Mouse (Mus musculus): ENCODE data around the gene Kcnn3. TPM values are rescaled to one million over a fixed set of nuclear protein-coding genes. Genes with fewer than 3 reads are reported as not detected.

The Kcnn3 gene
- polyA plus RNA-seq, 1 experiment, result 0.02 TPM

- Histone ChIP-seq H3K9me3 (ENCODE audit: control insufficient read depth, low read length) (no peaks in the 10 kb centered on the region), H3K4me1 (ENCODE audit: control insufficient read depth) (peaks cover 44% of the 10 kb centered on the region), H3K36me3 (ENCODE audit: control insufficient read depth) (no peaks in the 10 kb centered on the region), H3K4me3 (replicated peaks) (no peak overlapping the region), H3K27me3 (ENCODE audit: control insufficient read depth) (no peaks in the 10 kb centered on the region)
- no peak for TF ChIP-seq GATA1 (IDR thresholded peaks at IDR 0.05; ENCODE audit: low read length)
Measured at GRCm38 (mm10) chr3:89570362-89570761, 50.4 kb downstream of the Kcnn3 start.

- Histone ChIP-seq H3K27me3 (ENCODE audit: control insufficient read depth) (no peaks in the 10 kb centered on the region; the same call in 1 of the 2 replicates), H3K4me3 (replicated peaks) (no peak overlapping the region), H3K36me3 (ENCODE audit: control insufficient read depth) (no peaks in the 10 kb centered on the region), H3K4me1 (ENCODE audit: control insufficient read depth) (peaks cover 48% of the 10 kb centered on the region), H3K9me3 (ENCODE audit: control insufficient read depth, low read length) (no peaks in the 10 kb centered on the region)
- TF ChIP-seq TAL1 (IDR thresholded peaks at IDR 0.05; ENCODE audit: low read length) (no peak), GATA1 (IDR thresholded peaks at IDR 0.05; ENCODE audit: low read length) (no peak)
Measured at GRCm38 (mm10) chr3:89574260-89574659, 54.3 kb downstream of the Kcnn3 start.

- Histone ChIP-seq H3K4me3 (replicated peaks) (no peak overlapping the region), H3K36me3 (ENCODE audit: control insufficient read depth) (no peaks in the 10 kb centered on the region), H3K4me1 (ENCODE audit: control insufficient read depth) (peaks cover 28% of the 10 kb centered on the region), H3K27me3 (ENCODE audit: control insufficient read depth) (no peaks in the 10 kb centered on the region; the same call in 1 of the 2 replicates), H3K9me3 (ENCODE audit: control insufficient read depth, low read length) (no peaks in the 10 kb centered on the region)
- TF ChIP-seq GATA1 (IDR thresholded peaks at IDR 0.05; ENCODE audit: low read length), result no peak
- no peak for TF ChIP-seq TAL1 (IDR thresholded peaks at IDR 0.05; ENCODE audit: low read length)
Measured at GRCm38 (mm10) chr3:89576381-89576780, 56.4 kb downstream of the Kcnn3 start.

- no peaks in the 10 kb centered on the region; the same call in 1 of the 2 replicates for H3K27me3 ChIP-seq (ENCODE audit: control insufficient read depth)
- H3K4me3 ChIP-seq (replicated peaks), result no peak overlapping the region
- H3K4me1 ChIP-seq (ENCODE audit: control insufficient read depth), result peaks cover 27% of the 10 kb centered on the region
- H3K9me3 ChIP-seq (ENCODE audit: control insufficient read depth, low read length), result no peaks in the 10 kb centered on the region
- no peak for TF ChIP-seq GATA1 (IDR thresholded peaks at IDR 0.05; ENCODE audit: low read length)
- TF ChIP-seq TAL1 (IDR thresholded peaks at IDR 0.05; ENCODE audit: low read length), result no peak
- H3K36me3 ChIP-seq (ENCODE audit: control insufficient read depth), result no peaks in the 10 kb centered on the region
Measured at GRCm38 (mm10) chr3:89577154-89577553, 57.2 kb downstream of the Kcnn3 start.

- H3K36me3 ChIP-seq (ENCODE audit: control insufficient read depth), result no peaks in the 10 kb centered on the region
- no peaks in the 10 kb centered on the region for H3K9me3 ChIP-seq (ENCODE audit: control insufficient read depth, low read length)
- TF ChIP-seq TAL1 (IDR thresholded peaks at IDR 0.05; ENCODE audit: low read length), result no peak
- no peak for TF ChIP-seq GATA1 (IDR thresholded peaks at IDR 0.05; ENCODE audit: low read length)
- no peak overlapping the region for H3K4me3 ChIP-seq (replicated peaks)
- H3K4me1 ChIP-seq (ENCODE audit: control insufficient read depth), result peaks cover 27% of the 10 kb centered on the region
- H3K27me3 ChIP-seq (ENCODE audit: control insufficient read depth), result no peaks in the 10 kb centered on the region; the same call in 1 of the 2 replicates
Measured at GRCm38 (mm10) chr3:89578083-89578482, 58.1 kb downstream of the Kcnn3 start.

GRCm38 (mm10) chr3:89578803-89579202 is 58.8 kb downstream of the Kcnn3 start:
- Histone ChIP-seq H3K9me3 (ENCODE audit: control insufficient read depth, low read length) (no peaks in the 10 kb centered on the region), H3K36me3 (ENCODE audit: control insufficient read depth) (no peaks in the 10 kb centered on the region), H3K4me1 (ENCODE audit: control insufficient read depth) (peaks cover 20% of the 10 kb centered on the region), H3K4me3 (replicated peaks) (no peak overlapping the region), H3K27me3 (ENCODE audit: control insufficient read depth) (no peaks in the 10 kb centered on the region; the same call in 1 of the 2 replicates)
- TF ChIP-seq TAL1 (IDR thresholded peaks at IDR 0.05; ENCODE audit: low read length) (no peak), GATA1 (IDR thresholded peaks at IDR 0.05; ENCODE audit: low read length) (no peak)

- TF ChIP-seq TAL1 (IDR thresholded peaks at IDR 0.05; ENCODE audit: low read length) (no peak), GATA1 (IDR thresholded peaks at IDR 0.05; ENCODE audit: low read length) (no peak)
- no peaks in the 10 kb centered on the region for H3K36me3 ChIP-seq (ENCODE audit: control insufficient read depth)
- H3K4me3 ChIP-seq (replicated peaks), result no peak overlapping the region
- H3K27me3 ChIP-seq (ENCODE audit: control insufficient read depth), result no peaks in the 10 kb centered on the region
- H3K4me1 ChIP-seq (ENCODE audit: control insufficient read depth), result no peaks in the 10 kb centered on the region; the same call in 1 of the 2 replicates
- H3K9me3 ChIP-seq (ENCODE audit: control insufficient read depth, low read length), result no peaks in the 10 kb centered on the region
Measured at GRCm38 (mm10) chr3:89584254-89584653, 64.3 kb downstream of the Kcnn3 start.

GRCm38 (mm10) chr3:89588436-89588835 is 68.5 kb downstream of the Kcnn3 start:
- no peak for TF ChIP-seq GATA1 (IDR thresholded peaks at IDR 0.05; ENCODE audit: low read length)
- TF ChIP-seq TAL1 (IDR thresholded peaks at IDR 0.05; ENCODE audit: low read length), result no peak
- H3K9me3 ChIP-seq (ENCODE audit: control insufficient read depth, low read length), result no peaks in the 10 kb centered on the region
- peaks cover 6% of the 10 kb centered on the region for H3K27me3 ChIP-seq (ENCODE audit: control insufficient read depth)
- no peaks in the 10 kb centered on the region for H3K4me1 ChIP-seq (ENCODE audit: control insufficient read depth)
- H3K36me3 ChIP-seq (ENCODE audit: control insufficient read depth), result no peaks in the 10 kb centered on the region
- no peak overlapping the region for H3K4me3 ChIP-seq (replicated peaks)

- Histone ChIP-seq H3K9me3 (ENCODE audit: control insufficient read depth, low read length) (no peaks in the 10 kb centered on the region), H3K27me3 (ENCODE audit: control insufficient read depth) (peaks cover 6% of the 10 kb centered on the region), H3K36me3 (ENCODE audit: control insufficient read depth) (no peaks in the 10 kb centered on the region), H3K4me1 (ENCODE audit: control insufficient read depth) (no peaks in the 10 kb centered on the region), H3K4me3 (replicated peaks) (no peak overlapping the region)
- no peak for TF ChIP-seq GATA1 (IDR thresholded peaks at IDR 0.05; ENCODE audit: low read length)
- TF ChIP-seq TAL1 (IDR thresholded peaks at IDR 0.05; ENCODE audit: low read length), result no peak
Measured at GRCm38 (mm10) chr3:89589321-89589720, 69.4 kb downstream of the Kcnn3 start.

GRCm38 (mm10) chr3:89590386-89590785 is 70.4 kb downstream of the Kcnn3 start:
- no peak for TF ChIP-seq GATA1 (IDR thresholded peaks at IDR 0.05; ENCODE audit: low read length)
- TF ChIP-seq TAL1 (IDR thresholded peaks at IDR 0.05; ENCODE audit: low read length), result no peak
- Histone ChIP-seq H3K4me3 (replicated peaks) (no peak overlapping the region), H3K36me3 (ENCODE audit: control insufficient read depth) (no peaks in the 10 kb centered on the region), H3K27me3 (ENCODE audit: control insufficient read depth) (peaks cover 6% of the 10 kb centered on the region), H3K4me1 (ENCODE audit: control insufficient read depth) (no peaks in the 10 kb centered on the region), H3K9me3 (ENCODE audit: control insufficient read depth, low read length) (no peaks in the 10 kb centered on the region)

Measured in erythroblast, embryonic 14.5 days (primary cell).